Mouse (Mus musculus) thymus, postnatal 4 days (tissue): ENCODE measurements around the gene Srarp.
A peak's percentile ranks its signal among the peaks of the same experiment; 100 is the strongest.

Experiments
- DNase-seq: peaks from one replicate; pipeline ENCODE4 v3.0.0; 2021

Gene Srarp

GRCm38 (mm10) chr4:141423691-141424431 lies 12.0 kb downstream of the Srarp start:
- DNase-seq: no peak

GRCm38 (mm10) chr4:141423288-141423687 lies 12.6 kb downstream of the Srarp start:
- DNase-seq: no peak

GRCm38 (mm10) chr4:141422841-141423240 lies 13.1 kb downstream of the Srarp start:
- DNase-seq: no peak

GRCm38 (mm10) chr4:141421423-141421822 lies 14.5 kb downstream of the Srarp start:
- DNase-seq: no peak

GRCm38 (mm10) chr4:141420886-141421285 lies 15.0 kb downstream of the Srarp start:
- no peak for DNase-seq

- no peak for DNase-seq
Measured at GRCm38 (mm10) chr4:141420192-141420829, 15.6 kb downstream of the Srarp start, which contains the start of gene Hspb7. Gene Hspb7, plus strand, starts transcription at chr4:141420779.

GRCm38 (mm10) chr4:141419398-141420191 lies 16.3 kb downstream of the Srarp start:
- DNase-seq: no peak

GRCm38 (mm10) chr4:141415924-141416323 lies 20.0 kb downstream of the Srarp start, which contains the start of gene Clcnkb:
Gene Clcnkb, minus strand, starts transcription at chr4:141416014.
- no peak for DNase-seq

- DNase-seq: peak; percentile 59
Measured at GRCm38 (mm10) chr4:141411430-141411992, 24.4 kb downstream of the Srarp start.

- DNase-seq: no peak
Measured at GRCm38 (mm10) chr4:141408577-141408976, 27.3 kb downstream of the Srarp start.

GRCm38 (mm10) chr4:141406516-141407299 lies 29.2 kb downstream of the Srarp start:
- DNase-seq: peak; percentile 70

GRCm38 (mm10) chr4:141405314-141405622 lies 30.6 kb downstream of the Srarp start:
- no peak for DNase-seq

- DNase-seq: peak; percentile 90
Measured at GRCm38 (mm10) chr4:141404518-141405313, 31.2 kb downstream of the Srarp start.

GRCm38 (mm10) chr4:141400171-141400570 lies 35.7 kb downstream of the Srarp start:
- no peak for DNase-seq

GRCm38 (mm10) chr4:141398545-141398944 lies 37.4 kb downstream of the Srarp start, which contains the start of gene Clcnka:
Gene Clcnka, minus strand, starts transcription at chr4:141398724.
- DNase-seq: no peak

- no peak for DNase-seq
Measured at GRCm38 (mm10) chr4:141397861-141398260, 38.0 kb downstream of the Srarp start.

- DNase-seq: peak; percentile 51
Measured at GRCm38 (mm10) chr4:141394751-141395150, 41.2 kb downstream of the Srarp start.

GRCm38 (mm10) chr4:141391293-141391692 lies 44.6 kb downstream of the Srarp start:
- DNase-seq: no peak

- DNase-seq: no peak
Measured at GRCm38 (mm10) chr4:141389366-141390150, 46.3 kb downstream of the Srarp start.

GRCm38 (mm10) chr4:141387933-141388332 lies 48.0 kb downstream of the Srarp start:
- DNase-seq: no peak
